Mouse (Mus musculus) spleen, adult 18-20 months (tissue): ENCODE data around the gene Pax2.

Source experiments
- DNase-seq, 2 experiments: peaks; one replicate each; pipeline ENCODE4 v3.0.0; 2022; ENCODE audit warnings: mixed read lengths in 2 of 2

Gene Pax2

DNA sequence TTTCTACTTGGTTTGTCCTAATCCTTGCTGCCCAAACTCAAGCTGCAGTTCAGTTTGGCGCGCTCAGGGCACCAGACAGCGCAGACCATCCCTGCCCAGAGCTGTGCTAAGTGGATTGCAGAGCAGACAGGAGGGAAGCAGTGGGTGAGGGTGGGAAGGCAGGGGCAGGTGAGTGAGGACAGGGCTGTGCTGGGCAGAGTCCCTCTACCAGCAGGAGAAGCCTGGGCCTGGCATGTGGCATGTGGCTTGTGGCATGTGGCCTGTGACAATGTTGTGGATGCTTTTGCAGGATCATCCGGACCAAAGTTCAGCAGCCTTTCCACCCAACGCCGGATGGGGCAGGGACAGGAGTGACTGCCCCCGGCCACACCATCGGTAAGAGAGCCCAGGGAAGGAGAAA lies 32.6 kb downstream of the Pax2 start:
- no peak for DNase-seq

DNA sequence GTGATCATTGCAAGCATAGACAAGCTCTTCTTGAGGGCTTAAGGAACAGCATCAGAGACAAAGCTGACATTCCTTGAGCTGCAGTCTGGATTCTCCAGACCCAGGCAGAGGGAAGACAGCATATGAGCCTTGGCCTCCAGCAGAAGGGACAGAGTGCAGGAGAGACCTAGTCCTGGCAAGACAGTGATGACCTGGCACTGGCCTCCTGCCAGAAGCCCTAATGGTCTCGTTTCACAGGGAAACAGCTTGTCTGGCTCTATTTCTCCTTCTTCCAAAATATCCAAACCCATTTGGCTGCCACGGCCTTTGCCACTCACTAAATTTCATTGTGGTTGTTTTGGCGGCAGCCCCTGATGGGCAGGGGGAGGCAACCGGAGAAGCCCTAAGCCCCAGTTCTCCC lies 36.1 kb downstream of the Pax2 start:
- DNase-seq: no peak

DNA sequence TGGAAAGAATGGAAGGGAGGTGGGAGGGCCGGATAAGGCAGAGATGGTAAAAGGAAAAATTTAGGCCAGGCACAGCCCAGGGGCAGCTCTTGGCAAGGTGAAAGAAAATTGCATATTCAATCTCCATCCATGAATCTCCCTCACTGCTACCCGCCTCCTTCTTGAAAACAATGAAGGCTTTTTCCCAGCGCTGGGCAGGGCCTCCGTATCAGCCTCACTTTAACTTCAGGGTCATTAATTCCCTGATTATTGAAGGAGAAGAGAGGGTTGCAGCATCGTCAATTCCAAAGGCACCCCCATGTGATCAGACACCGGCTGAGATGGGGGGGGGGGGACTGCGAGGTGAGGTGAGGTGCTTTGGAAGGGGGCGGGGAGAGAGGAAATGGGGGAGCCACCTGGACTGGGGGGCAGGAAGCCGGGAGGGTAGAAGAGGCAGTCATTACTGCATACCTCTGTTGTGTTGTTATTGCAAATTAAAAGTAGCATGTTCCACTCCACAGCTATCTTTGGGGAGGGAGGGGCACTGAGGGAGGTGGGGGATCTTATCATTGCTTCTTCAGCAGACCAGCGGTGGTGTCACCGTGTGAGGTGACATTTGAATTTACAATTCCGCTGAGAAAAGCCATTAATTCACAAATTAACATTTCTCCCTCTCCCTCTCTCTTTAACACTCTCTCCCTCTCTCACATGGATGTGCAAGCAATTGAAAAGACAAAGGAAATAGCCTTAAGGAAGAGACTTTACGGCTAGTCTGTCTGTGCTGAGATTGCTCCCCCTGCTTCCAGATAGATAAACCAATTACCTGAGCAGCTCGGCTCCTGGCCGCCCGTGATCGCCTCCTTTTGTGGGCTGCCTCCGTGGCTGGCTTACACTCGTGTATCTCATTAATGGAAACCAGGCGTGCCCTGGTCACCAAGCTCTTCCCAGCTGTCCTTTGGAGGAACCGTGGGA lies 41.5 kb downstream of the Pax2 start:
- no peak for DNase-seq

DNA sequence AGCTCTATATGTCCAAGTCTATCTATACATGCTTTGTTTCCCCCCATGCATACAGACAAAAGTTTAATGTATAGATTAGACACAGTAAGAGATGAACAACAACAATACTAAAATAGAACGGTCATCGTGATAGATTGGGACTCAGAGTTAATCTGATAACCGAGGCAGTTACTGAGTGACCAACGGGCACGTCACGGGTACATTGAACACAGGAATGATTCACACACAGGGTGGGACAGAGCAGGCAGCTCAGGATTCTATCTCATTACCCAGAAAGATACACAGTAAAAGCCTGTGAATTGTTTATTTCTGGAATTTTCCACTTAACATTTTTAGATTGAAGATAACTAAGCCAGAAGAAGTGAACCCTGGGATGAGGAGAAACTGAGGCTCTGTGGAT lies 42.9 kb downstream of the Pax2 start:
- DNase-seq: no peak

DNA sequence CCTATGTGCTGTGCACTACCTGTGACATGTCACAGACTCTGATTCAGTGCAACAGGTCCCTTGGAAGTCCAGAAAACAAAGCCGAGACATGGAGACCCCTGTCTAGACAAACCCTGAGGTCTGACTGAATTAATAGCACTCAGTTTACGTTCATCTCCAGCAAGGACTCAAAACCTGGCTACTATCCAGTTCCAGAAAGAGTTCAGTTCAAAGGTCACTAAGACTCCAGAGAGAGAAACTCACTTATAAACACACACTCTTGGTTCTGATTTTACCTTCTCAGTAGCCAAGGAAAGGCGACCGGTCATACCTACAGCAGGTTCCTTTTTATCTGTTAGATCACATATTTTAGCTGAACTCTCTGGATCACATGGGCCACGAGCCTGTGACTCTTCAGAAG lies 43.3 kb downstream of the Pax2 start:
- no peak for DNase-seq

DNA sequence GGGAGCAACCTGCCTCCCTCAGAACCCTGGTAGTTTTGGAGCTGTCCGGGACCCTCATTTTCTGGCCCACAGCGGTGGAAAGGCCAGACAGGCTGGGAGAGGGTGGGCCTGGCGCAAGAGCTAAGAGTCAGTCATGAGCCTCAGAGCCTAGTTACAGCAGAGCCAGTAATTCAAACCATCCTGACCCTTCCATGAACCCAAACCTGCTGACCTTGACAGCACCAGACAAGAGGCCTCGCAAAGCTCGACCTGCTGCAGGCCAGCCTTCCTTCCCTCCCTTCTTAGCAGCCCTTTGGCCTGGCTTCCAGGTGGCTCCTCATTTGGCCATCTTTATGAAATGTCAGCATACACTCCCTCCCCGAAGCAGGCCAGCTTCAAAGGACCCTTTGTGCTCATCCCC lies 44.5 kb downstream of the Pax2 start:
- no peak for DNase-seq

DNA sequence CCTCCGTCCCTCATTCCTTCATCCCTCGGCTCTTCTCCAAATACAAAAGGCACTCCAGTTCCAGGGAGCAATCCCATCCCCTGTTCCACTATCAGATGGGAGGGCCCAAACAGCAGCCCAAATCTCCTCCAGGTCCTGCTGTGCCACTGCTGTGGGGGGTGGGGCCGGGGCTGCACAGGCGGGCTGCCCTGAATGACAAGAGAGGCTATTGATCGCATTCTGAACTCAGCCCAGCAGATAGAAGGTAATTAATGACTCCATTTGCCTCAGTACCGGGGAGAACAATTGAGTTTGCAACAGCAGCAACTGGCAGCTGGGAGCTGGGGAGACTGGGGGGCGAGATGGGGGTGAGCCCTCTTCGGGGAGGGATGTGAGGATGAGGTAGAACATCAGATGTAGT lies 52.9 kb downstream of the Pax2 start:
- DNase-seq: no peak

DNA sequence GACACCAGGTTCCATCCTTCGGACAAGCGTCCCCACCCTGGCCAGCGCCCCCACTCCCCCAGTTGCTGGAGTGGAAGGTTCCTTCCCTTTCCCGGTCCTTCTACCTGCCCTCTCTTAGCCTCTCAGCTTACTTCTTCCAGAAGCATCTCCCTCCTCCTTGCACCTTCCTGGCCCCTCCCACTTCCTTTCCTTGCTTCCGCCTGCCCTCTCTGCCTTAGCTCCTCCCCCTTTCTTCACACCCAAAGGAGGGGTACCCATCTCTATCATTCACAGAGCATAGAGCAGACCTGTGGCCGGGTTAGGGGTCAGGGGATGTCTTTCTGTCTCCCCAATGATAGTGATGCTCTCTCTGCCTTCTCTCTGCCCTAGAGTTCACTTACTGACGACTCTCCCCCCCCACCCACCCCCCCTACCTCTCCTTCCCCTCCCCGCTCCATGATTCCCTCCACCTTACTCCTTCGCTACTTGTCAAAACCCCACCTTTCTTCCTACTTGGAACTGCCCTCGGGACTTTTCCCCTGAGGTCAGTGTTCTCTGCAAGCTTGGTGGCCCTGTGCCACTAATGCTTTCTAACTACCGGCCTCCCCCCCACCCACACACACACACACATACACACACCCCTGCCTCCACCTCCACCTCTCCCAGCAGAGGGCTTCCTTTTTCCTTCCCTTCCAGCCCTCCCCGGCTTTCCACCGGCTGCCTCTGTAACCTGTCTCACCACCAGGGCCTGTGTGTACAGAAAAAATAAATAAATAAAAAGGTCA lies 57.0 kb downstream of the Pax2 start:
- DNase-seq: no peak

GRCm38 (mm10) chr19:44815111-44815510 lies 59.3 kb downstream of the Pax2 start:
- DNase-seq: no peak

GRCm38 (mm10) chr19:44817403-44818128 lies 61.7 kb downstream of the Pax2 start:
- DNase-seq: no peak

- DNase-seq: no peak
Measured at GRCm38 (mm10) chr19:44818676-44819075, 62.8 kb downstream of the Pax2 start.

DNA sequence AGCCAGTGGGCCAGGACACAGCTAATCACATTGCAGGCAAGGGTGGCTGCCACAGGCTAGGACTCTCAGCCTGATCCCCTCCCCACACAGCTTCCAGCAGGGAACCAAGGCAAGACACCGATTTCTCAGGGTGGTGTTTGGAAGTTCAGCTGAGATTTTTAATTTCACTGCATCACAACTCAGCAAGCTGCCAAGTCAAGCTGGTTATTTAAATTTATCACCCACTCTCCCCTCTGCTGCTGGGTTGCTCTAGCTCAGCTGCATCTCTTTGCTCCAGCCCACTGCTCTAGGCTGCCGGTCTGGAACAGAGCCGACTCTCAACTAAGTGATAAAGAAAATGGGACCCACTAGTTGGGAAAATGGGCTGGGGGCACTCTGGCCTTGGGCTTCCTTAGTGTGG lies 65.7 kb downstream of the Pax2 start:
- DNase-seq: no peak

DNA sequence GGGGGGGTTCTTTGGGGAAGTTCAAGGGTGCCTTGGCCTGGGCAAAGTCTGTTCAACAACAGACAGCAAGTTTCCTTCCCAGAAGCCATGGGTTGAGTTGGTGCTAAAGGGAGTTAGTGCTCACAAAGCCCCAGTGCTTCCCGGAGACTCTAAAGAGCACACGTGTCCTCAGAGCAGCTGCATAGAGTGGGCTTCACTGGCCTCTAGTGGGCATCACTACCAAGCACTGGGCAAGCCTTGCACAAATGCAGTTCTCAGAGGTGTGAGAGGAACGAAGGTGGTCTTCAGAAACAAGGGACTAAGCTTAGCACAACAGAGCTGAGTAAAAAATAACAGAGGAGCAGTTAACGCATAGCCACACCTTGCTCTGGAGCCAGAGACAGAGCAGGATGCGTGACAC lies 66.5 kb downstream of the Pax2 start:
- no peak for DNase-seq

DNA sequence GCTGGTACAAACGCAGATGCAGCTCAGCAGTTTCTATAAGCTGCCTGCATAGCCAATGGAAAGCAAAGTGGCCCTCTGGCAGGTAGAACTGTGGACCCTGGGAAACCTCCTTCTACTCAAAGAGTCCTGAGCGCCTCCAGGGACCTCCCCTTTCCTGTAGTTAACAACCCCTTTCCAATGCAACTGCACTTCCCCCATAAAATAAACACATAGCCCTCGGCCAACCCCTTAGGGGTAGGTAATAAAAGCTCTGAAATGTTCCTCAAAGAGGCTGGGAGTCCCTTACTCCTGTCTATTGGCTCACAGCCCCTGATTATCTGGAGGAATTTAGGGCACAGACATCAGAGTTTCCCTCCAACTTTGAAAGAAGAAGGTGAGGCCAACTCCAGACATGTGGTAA lies 67.8 kb downstream of the Pax2 start:
- no peak for DNase-seq

GRCm38 (mm10) chr19:44825216-44825768 lies 69.4 kb downstream of the Pax2 start:
- DNase-seq: no peak

GRCm38 (mm10) chr19:44825819-44826218 lies 70.0 kb downstream of the Pax2 start:
- no peak for DNase-seq

GRCm38 (mm10) chr19:44833391-44833790 lies 77.5 kb downstream of the Pax2 start:
- no peak for DNase-seq

- DNase-seq: no peak
Measured at GRCm38 (mm10) chr19:44834218-44835041, 78.6 kb downstream of the Pax2 start.

DNA sequence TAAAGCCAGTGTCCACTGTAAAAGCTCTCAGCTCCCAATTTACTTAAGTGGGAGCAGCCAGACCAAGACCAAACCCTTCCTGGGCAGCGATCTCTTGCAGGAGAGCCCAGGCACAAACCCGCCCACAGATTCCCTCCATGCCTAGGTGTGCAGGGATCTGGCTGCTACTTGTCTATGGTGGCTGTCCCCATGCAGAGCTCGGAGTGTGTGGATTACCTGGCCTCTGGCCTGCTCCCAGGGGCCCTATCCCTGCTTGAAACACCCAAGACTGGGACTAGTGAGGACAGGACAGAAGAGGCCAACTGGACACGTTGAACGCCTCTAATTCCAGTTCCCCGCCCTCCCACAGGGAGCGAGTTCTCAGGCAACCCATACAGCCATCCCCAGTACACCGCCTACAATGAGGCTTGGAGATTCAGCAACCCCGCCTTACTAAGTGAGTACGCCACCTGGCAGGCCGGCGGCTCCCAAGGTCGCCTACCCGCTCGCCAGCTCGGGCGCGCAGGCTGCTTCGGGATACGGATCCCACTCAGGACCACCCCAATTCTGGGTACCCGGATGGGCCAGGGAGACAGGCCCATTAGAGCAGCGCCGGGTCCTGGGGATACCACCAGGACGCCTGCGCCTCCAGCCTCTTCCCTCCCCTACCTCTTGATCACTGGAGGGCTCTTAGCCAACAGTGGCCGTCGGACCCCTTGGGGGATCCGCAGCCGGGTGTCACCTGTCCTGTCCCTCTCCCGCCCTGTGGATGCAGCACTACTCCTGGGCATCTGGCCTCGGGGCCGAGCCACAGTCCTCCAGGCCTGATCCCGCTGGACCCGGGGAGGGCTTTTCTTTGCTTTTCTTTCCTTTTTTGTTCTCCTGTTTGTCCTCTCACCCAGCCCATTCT lies 79.4 kb downstream of the Pax2 start:
- no peak for DNase-seq

GRCm38 (mm10) chr19:44835931-44836861 lies 80.4 kb downstream of the Pax2 start:
- no peak for DNase-seq
